Mouse (Mus musculus) thymus, postnatal 25 days (tissue): ENCODE results near the gene Klrg2.

Experiments used
- DNase-seq: peaks from one replicate; pipeline ENCODE4 v3.0.0; 2022

Klrg2 gene

GRCm38 (mm10) chr6:38627486-38627885 is 9.6 kb downstream of the Klrg2 start:
- no peak for DNase-seq

DNA sequence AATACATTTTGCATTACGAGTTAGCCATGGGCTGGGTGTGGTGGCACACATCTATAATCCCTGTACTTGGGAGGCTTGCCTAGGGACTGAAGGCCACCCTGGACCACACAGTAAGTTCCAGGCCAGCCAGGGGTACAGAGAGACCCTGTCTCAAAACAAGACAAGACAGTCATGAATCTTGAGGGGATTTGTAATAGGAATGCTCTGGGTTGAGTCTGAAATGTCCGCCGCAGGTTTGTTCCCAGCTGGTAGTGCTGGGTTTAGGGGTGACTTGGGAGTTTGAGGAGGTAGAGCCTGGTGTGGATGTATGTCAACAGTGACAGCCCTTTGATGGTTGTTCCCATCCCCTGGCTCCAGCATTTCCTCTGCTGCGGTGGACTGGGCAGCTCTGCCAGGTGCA is 10.0 kb downstream of the Klrg2 start:
- no peak for DNase-seq

DNA sequence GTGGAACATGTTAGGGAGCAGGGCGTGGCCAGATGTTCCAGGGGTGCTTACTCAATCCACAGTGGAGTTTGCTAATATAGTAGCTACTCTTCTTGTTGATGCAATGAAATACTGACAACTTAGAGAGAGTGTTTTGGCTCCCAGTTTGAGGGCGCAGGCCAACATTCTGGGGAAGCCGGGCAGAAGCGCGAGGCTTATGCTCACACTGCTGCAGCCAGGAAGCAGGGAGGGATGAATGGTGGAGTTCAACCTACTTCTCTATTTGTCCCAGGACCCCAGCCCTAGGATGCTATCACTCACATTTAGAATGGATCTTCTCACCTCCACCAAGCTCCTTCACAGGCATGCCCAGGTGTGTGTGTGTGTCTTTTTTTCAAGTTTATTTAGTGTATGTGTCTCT is 11.0 kb downstream of the Klrg2 start:
- DNase-seq = no peak

DNA sequence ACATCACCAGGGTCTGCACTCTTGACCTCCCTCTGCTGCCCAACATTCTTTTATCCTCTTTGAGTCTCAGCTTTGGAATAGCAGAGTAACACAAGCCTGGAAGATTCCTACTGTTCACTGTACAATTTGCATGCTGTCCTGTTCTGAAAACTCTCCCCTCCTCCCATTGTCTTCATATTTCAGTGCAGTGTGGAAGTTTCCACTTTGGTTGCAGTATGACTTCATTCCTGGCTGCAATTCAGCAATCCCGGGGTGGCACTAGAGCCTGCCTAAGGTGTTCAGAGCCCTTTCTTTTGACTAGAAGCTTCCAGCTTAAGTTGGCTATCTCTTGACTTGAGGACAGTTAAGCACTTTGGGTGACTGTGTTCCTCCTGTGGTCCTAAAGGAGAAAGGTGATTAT is 12.6 kb downstream of the Klrg2 start:
- DNase-seq = no peak

- no peak for DNase-seq
These were observed 13.6 kb downstream of the Klrg2 start for GRCm38 (mm10) chr6:38623457-38623856.

DNA sequence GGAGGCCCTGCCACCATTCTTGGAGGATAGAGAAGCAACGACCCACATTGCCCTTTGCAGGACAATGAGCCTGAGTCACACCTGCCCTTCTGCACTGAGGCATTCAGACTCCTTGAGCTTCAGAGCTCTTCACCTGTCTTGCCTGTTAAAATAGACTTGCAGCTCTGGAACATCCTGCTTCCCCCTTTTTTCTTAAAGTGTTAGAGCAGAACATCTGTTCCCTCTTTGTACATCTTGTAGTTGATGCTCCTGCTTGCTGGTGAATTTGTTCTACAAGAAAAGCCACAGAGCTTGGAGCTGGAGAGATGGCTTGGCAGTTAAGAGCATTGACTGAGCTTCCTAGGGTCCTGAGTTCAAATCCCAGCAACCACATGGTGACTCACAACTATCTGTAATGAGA is 14.6 kb downstream of the Klrg2 start:
- no peak for DNase-seq

DNA sequence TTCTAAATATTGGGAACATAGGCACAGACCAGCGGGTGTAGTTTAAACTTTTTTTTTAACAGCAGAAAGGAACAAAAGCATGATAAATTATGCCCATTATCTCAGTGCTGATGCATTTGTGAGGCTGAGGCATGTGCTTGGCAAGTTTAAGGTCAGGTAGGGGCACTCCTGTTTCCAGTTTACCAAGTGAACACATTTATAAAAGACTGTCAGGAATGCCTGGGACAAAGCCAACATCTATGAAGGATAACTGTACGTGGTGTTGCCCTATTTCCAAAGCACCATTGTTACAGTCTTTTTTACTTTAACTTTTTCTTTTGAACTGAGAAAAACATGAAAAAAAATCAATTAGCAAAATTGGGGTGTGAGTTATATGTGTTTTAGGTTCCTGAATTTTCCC is 27.1 kb downstream of the Klrg2 start:
- no peak for DNase-seq

- DNase-seq = no peak
These were observed 39.6 kb downstream of the Klrg2 start for GRCm38 (mm10) chr6:38597481-38597880.

DNA sequence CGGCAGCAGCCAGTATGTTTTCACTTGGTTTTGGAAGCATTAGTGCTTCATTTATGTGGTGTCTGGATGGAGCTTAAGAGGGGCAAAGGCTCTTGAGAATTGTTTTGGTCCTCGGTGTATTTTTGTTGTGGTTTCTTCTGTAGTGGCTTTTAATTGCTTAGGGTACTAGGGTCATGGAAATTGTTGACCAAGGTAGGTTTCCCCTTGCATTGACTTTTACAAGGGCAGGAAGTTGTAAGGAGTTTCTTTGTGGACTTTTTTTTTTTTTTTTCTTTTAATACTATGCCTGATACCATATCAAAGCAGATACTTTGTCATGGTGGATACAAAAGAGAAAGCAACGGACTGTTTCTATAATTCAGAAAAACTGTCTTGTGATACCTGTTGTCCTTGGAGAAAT is 55.3 kb downstream of the Klrg2 start:
- DNase-seq = no peak

- no peak for DNase-seq
These were observed 56.8 kb downstream of the Klrg2 start for GRCm38 (mm10) chr6:38580112-38580857.

DNA sequence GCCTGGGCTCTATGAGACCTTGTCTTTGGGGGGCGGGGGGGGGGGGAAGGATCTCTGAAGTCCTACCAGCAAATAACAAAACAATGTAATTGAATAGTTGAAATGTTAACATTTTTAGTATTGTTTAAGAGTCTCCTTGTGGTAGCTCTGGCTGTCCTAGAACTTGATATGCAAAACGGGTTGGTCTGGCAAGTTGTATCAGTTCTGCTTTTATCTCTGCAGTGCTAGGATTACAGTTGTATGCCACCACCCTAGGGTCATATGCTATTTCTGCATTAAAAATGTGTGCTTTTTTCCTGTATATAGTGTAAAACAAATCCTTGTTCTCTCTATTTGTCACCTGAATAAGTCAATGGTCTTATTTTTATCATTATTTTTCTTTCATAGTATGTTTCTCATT is 60.9 kb downstream of the Klrg2 start:
- no peak for DNase-seq
